In the genomic region with DNA sequence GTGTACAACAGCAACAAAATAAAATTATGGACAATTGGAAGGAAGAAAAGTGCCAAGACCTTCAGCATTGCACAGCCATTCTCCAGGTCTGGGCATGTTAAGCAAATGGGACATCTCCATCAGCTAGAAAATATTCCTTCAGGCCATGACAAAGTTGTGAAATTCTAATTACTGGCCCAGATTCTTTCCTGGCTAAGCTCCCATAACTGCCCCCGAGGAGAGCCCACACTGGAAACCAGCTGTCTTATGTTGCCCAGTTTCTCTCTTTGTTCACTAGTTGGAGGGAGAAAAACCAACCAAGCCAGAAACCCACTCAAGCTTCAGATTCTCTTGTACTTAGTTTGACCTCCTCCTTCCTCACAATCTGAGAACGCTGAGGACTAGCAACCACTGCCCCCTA, we compare ENCODE assay signal across 13 mouse cellular contexts.
DNase-seq lines count a peak whose midpoint lies in the region; ATAC-seq and TF ChIP-seq lines count a peak whose summit lies in the region.
"Had no signal": no experiment of that assay in that cellular context is flagged by ENCODE, and none has a peak within 500 bp of the region (broad histone marks: within the 10 kb centered on the region; RNA-seq: fewer than 3 reads in every experiment).

No protein-coding gene starts in this region.

- H3K4me3 ChIP-seq in forebrain, embryonic 16.5 days (replicated peaks; ENCODE audit: low read length): no peak overlapping the region
- H3K4me3 ChIP-seq in forebrain, postnatal 0 days (ENCODE audit: low read depth, low read length): no peak overlapping the region
- H3K4me3 ChIP-seq in hindbrain, postnatal 0 days (ENCODE audit: low read length): no peak overlapping the region
- no peak overlapping the region for H3K4me3 ChIP-seq in hindbrain, embryonic 12.5 days
- H3K4me3 ChIP-seq in kidney, adult 2 months (ENCODE audit: insufficient read depth, low read depth, low read length): no peak overlapping the region
- H3K4me3 ChIP-seq: intestine, embryonic 15.5 days; myocyte had no signal

- no peak overlapping the region for H3K9ac ChIP-seq in forebrain, embryonic 16.5 days (replicated peaks; ENCODE audit: low read depth, low read length)
- H3K9ac ChIP-seq in forebrain, postnatal 0 days: no peak overlapping the region
- no peak overlapping the region for H3K9ac ChIP-seq in hindbrain, postnatal 0 days (replicated peaks; ENCODE audit: low read length)
- no peak overlapping the region for H3K9ac ChIP-seq in hindbrain, embryonic 12.5 days
- H3K9ac ChIP-seq: intestine, embryonic 15.5 days had no signal

- no peak for DNase-seq in forebrain, postnatal 0 days
- peak; percentile 62 for DNase-seq in hindbrain, postnatal 0 days (ENCODE audit: low spot score)
- peak; percentile 89 for DNase-seq in Muller cell, postnatal 12 days (ENCODE audit: inconsistent ontology term)
- peak; percentile 84 for DNase-seq in gonadal fat pad, adult 2 months (ENCODE audit: low read depth)
- DNase-seq in ovary, postnatal 14 days (ENCODE audit: low spot score): no peak
- no peak for DNase-seq in kidney, adult 2 months
- DNase-seq: kidney, postnatal 36 days; thymus, postnatal 4 days had no signal

- WGBS in forebrain, embryonic 16.5 days: 39% methylated on average over 2 of the region's 2 CpGs
- WGBS in forebrain, postnatal 0 days: 42% methylated on average over 2 of the region's 2 CpGs
- WGBS in hindbrain, postnatal 0 days: 47% methylated on average over 2 of the region's 2 CpGs
- 70% methylated on average over 2 of the region's 2 CpGs for WGBS in hindbrain, embryonic 12.5 days
- WGBS in kidney, adult 2 months: 41% methylated on average over 2 of the region's 2 CpGs

- no peak overlapping the region for H3K27ac ChIP-seq in forebrain, embryonic 16.5 days (ENCODE audit: low read length)
- no peak overlapping the region for H3K27ac ChIP-seq in forebrain, postnatal 0 days (ENCODE audit: low read depth, low read length)
- no peak overlapping the region for H3K27ac ChIP-seq in hindbrain, postnatal 0 days
- H3K27ac ChIP-seq in hindbrain, embryonic 12.5 days: no peak overlapping the region
- H3K27ac ChIP-seq in kidney, adult 2 months (ENCODE audit: insufficient read depth, low read depth, low read length): no peak overlapping the region
- H3K27ac ChIP-seq: intestine, embryonic 15.5 days had no signal

- ATAC-seq in forebrain, embryonic 16.5 days: peak; percentile 45; the same call in 1 of the 2 replicates
- ATAC-seq in forebrain, postnatal 0 days: no peak
- peak; percentile 49 for ATAC-seq in hindbrain, postnatal 0 days
- ATAC-seq in hindbrain, embryonic 12.5 days (ENCODE audit: low FRiP score): no peak
- ATAC-seq: intestine, embryonic 15.5 days had no signal

- TF ChIP-seq CTCF in forebrain, postnatal 0 days (IDR thresholded peaks at IDR 0.05; ENCODE audit: low read depth): no peak
- TF ChIP-seq CTCF in hindbrain, postnatal 0 days (IDR thresholded peaks at IDR 0.05; ENCODE audit: low read depth): no peak
- TF ChIP-seq CTCF in kidney, adult 2 months (conservative IDR thresholded peaks at IDR 0.05; ENCODE audit: insufficient read depth, insufficient read length, low read depth, low read length): no peak

- no peaks in the 10 kb centered on the region for H3K27me3 ChIP-seq in forebrain, embryonic 16.5 days (replicated peaks; ENCODE audit: control insufficient read depth, insufficient read depth, low read length)
- H3K27me3 ChIP-seq in forebrain, postnatal 0 days (ENCODE audit: insufficient read depth, low read length): no peaks in the 10 kb centered on the region
- no peaks in the 10 kb centered on the region for H3K27me3 ChIP-seq in hindbrain, postnatal 0 days (ENCODE audit: insufficient read depth, low read length)
- H3K27me3 ChIP-seq in hindbrain, embryonic 12.5 days: no peaks in the 10 kb centered on the region
- no peaks in the 10 kb centered on the region for H3K27me3 ChIP-seq in kidney, adult 2 months (replicated peaks; ENCODE audit: control insufficient read depth, insufficient read depth, low read length)
- H3K27me3 ChIP-seq: intestine, embryonic 15.5 days had no signal

- no peaks in the 10 kb centered on the region for H3K9me3 ChIP-seq in forebrain, embryonic 16.5 days (ENCODE audit: control insufficient read depth, low read length)
- no peaks in the 10 kb centered on the region for H3K9me3 ChIP-seq in forebrain, postnatal 0 days (ENCODE audit: low read length)
- H3K9me3 ChIP-seq in hindbrain, postnatal 0 days (ENCODE audit: low read length): no peaks in the 10 kb centered on the region
- H3K9me3 ChIP-seq in hindbrain, embryonic 12.5 days (replicated peaks): no peaks in the 10 kb centered on the region
- H3K9me3 ChIP-seq: intestine, embryonic 15.5 days had no signal

- H3K4me1 ChIP-seq in forebrain, embryonic 16.5 days (replicated peaks; ENCODE audit: control insufficient read depth, insufficient read depth, low read length): no peaks in the 10 kb centered on the region
- no peaks in the 10 kb centered on the region for H3K4me1 ChIP-seq in forebrain, postnatal 0 days (ENCODE audit: insufficient read depth)
- H3K4me1 ChIP-seq in hindbrain, postnatal 0 days (ENCODE audit: insufficient read depth, low read length): no peaks in the 10 kb centered on the region
- no peaks in the 10 kb centered on the region for H3K4me1 ChIP-seq in hindbrain, embryonic 12.5 days
- peaks cover 6% of the 10 kb centered on the region for H3K4me1 ChIP-seq in kidney, adult 2 months (ENCODE audit: control insufficient read depth, insufficient read depth, low read length)
- H3K4me1 ChIP-seq: intestine, embryonic 15.5 days had no signal

- TF ChIP-seq POLR2A in kidney, adult 2 months (IDR thresholded peaks at IDR 0.05; ENCODE audit: low read depth, low read length): no peak

- no peak overlapping the region for H3K4me2 ChIP-seq in forebrain, embryonic 16.5 days (ENCODE audit: low read length)
- H3K4me2 ChIP-seq in forebrain, postnatal 0 days (ENCODE audit: low read depth): no peak overlapping the region
- no peak overlapping the region for H3K4me2 ChIP-seq in hindbrain, postnatal 0 days (ENCODE audit: low read depth, low read length)
- no peak overlapping the region for H3K4me2 ChIP-seq in hindbrain, embryonic 12.5 days (replicated peaks)
- H3K4me2 ChIP-seq: intestine, embryonic 15.5 days; liver, embryonic 11.5 days had no signal

- no peaks in the 10 kb centered on the region for H3K36me3 ChIP-seq in forebrain, embryonic 16.5 days (ENCODE audit: control insufficient read depth, insufficient read depth)
- no peaks in the 10 kb centered on the region for H3K36me3 ChIP-seq in forebrain, postnatal 0 days (ENCODE audit: insufficient read depth)
- H3K36me3 ChIP-seq in hindbrain, postnatal 0 days (ENCODE audit: insufficient read depth, low read length): no peaks in the 10 kb centered on the region
- H3K36me3 ChIP-seq in hindbrain, embryonic 12.5 days: no peaks in the 10 kb centered on the region
- H3K36me3 ChIP-seq in kidney, adult 2 months (ENCODE audit: control insufficient read depth, insufficient read depth, low read length): no peaks in the 10 kb centered on the region
- H3K36me3 ChIP-seq: intestine, embryonic 15.5 days had no signal

Comparison
In these comparisons a context has a peak if more than half of its experiments do, and no peak if none do; other contexts are left out.
1. ATAC-seq: peak in forebrain, embryonic 16.5 days (single experiment) and hindbrain, postnatal 0 days (single experiment); none in forebrain, postnatal 0 days (single experiment) and hindbrain, embryonic 12.5 days (single experiment).
2. DNase-seq: peak in hindbrain, postnatal 0 days (single experiment), Muller cell, postnatal 12 days (single experiment) and gonadal fat pad, adult 2 months (single experiment); none in forebrain, postnatal 0 days (single experiment), ovary, postnatal 14 days (single experiment) and kidney, adult 2 months (single experiment).